ENCODE assay signal across 20 mouse cellular contexts in the genomic region with DNA sequence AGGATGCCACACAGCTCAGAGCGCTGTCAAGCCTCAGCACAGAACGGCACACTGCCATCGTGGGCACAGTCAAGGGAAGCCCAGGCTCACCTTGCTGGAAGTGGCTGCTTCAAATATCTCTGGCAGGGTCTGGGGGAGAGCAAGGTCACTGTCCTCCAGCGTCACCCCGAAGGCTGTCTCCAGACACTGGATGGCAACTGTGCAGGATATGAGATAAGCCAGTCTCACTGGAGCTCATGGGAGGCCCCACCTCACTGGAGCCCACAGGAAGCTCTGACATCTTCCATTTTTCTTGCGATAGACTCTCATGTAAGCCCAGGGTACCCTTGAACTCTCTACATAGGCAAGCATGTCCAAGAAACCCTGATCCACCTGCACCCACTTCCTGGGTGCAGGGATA. TPM values are rescaled to one million over a fixed set of nuclear protein-coding genes. Genes with fewer than 3 reads are reported as not detected.
DNase-seq lines count a peak whose midpoint lies in the region; ATAC-seq lines count a peak whose summit lies in the region.
"Had no signal": no experiment of that assay in that cellular context is flagged by ENCODE, and none has a peak within 500 bp of the region (broad histone marks: within the 10 kb centered on the region; RNA-seq: fewer than 3 reads in every experiment).

No protein-coding gene starts in this region.

- peaks cover 98% of the 10 kb centered on the region for H3K36me3 ChIP-seq in megakaryocyte, embryonic 14.5 days (replicated peaks; ENCODE audit: low read length)
- H3K36me3 ChIP-seq in liver, embryonic 12.5 days = peaks cover 75% of the 10 kb centered on the region
- H3K36me3 ChIP-seq in liver, embryonic 16.5 days (ENCODE audit: control insufficient read depth, insufficient read depth) = peaks cover 32% of the 10 kb centered on the region
- peaks cover 56% of the 10 kb centered on the region for H3K36me3 ChIP-seq in midbrain, embryonic 16.5 days (ENCODE audit: control insufficient read depth, insufficient read depth, low read length)

- H3K27ac ChIP-seq in liver, embryonic 12.5 days = peak overlapping the region; percentile 61
- no peak overlapping the region for H3K27ac ChIP-seq in liver, embryonic 16.5 days (ENCODE audit: low read length)
- no peak overlapping the region for H3K27ac ChIP-seq in midbrain, embryonic 16.5 days (ENCODE audit: low read length)
- H3K27ac ChIP-seq: embryonic facial prominence, embryonic 12.5 days; forebrain, embryonic 12.5 days; hindbrain, embryonic 10.5 days; hindbrain, embryonic 15.5 days had no signal

- no peaks in the 10 kb centered on the region for H3K27me3 ChIP-seq in megakaryocyte, embryonic 14.5 days (replicated peaks)
- H3K27me3 ChIP-seq in liver, embryonic 12.5 days (replicated peaks) = no peaks in the 10 kb centered on the region
- no peaks in the 10 kb centered on the region for H3K27me3 ChIP-seq in liver, embryonic 16.5 days (ENCODE audit: control insufficient read depth, insufficient read depth, low read depth, low read length)
- no peaks in the 10 kb centered on the region for H3K27me3 ChIP-seq in midbrain, embryonic 16.5 days (ENCODE audit: control insufficient read depth, insufficient read depth, low read depth, low read length)
- H3K27me3 ChIP-seq: CH12.LX; embryonic facial prominence, embryonic 12.5 days; forebrain, embryonic 12.5 days; heart, embryonic 12.5 days; hindbrain, embryonic 15.5 days had no signal

- no peak for DNase-seq in spleen, adult 12 weeks (ENCODE audit: low spot score)
- no peak for DNase-seq in adrenal gland, postnatal 36 days
- DNase-seq: adrenal gland, adult 2 months; cerebellum, adult 2 months; gastrocnemius, postnatal 14 days had no signal

- 39% methylated on average over 6 of the region's 6 CpGs for WGBS in liver, embryonic 12.5 days (ENCODE audit: insufficient replicate concordance)
- 49% methylated on average over 6 of the region's 6 CpGs for WGBS in liver, embryonic 16.5 days (ENCODE audit: insufficient replicate concordance)
- WGBS in midbrain, embryonic 16.5 days = 98% methylated on average over 6 of the region's 6 CpGs

- 0 out of 2 replicates have a peak overlapping the region, but pooled peaks have one; percentile 32 for H3K9ac ChIP-seq in liver, embryonic 12.5 days
- no peak overlapping the region for H3K9ac ChIP-seq in liver, embryonic 16.5 days (ENCODE audit: low read depth, low read length)
- no peak overlapping the region for H3K9ac ChIP-seq in midbrain, embryonic 16.5 days (ENCODE audit: low read depth, low read length)
- H3K9ac ChIP-seq: embryonic facial prominence, embryonic 12.5 days; forebrain, embryonic 12.5 days; forebrain, postnatal 0 days; heart, embryonic 12.5 days; hindbrain, embryonic 15.5 days had no signal

- H3K4me1 ChIP-seq in megakaryocyte, embryonic 14.5 days = peaks cover 83% of the 10 kb centered on the region
- H3K4me1 ChIP-seq in liver, embryonic 12.5 days = peaks cover 22% of the 10 kb centered on the region
- H3K4me1 ChIP-seq in liver, embryonic 16.5 days (ENCODE audit: control insufficient read depth, low read depth, low read length) = peaks cover 2% of the 10 kb centered on the region; the same call in 1 of the 2 replicates
- H3K4me1 ChIP-seq in midbrain, embryonic 16.5 days (ENCODE audit: control insufficient read depth, insufficient read depth, low read length) = 0 out of 2 replicates have a peak, but pooled peaks cover 2% of the 10 kb centered on the region
- H3K4me1 ChIP-seq: embryonic facial prominence, embryonic 12.5 days; forebrain, embryonic 12.5 days; hindbrain, embryonic 15.5 days had no signal

- H3K9me3 ChIP-seq in megakaryocyte, embryonic 14.5 days = no peaks in the 10 kb centered on the region
- H3K9me3 ChIP-seq in liver, embryonic 12.5 days (replicated peaks) = no peaks in the 10 kb centered on the region
- H3K9me3 ChIP-seq in liver, embryonic 16.5 days (replicated peaks; ENCODE audit: control insufficient read depth, low read length) = no peaks in the 10 kb centered on the region
- no peaks in the 10 kb centered on the region for H3K9me3 ChIP-seq in midbrain, embryonic 16.5 days (replicated peaks; ENCODE audit: control insufficient read depth, low read length, poor library complexity, severe bottlenecking)
- H3K9me3 ChIP-seq: embryonic facial prominence, embryonic 12.5 days; forebrain, embryonic 12.5 days; heart, embryonic 12.5 days; hindbrain, embryonic 10.5 days; hindbrain, embryonic 15.5 days had no signal

- no peak for ATAC-seq in megakaryocyte, adult 5-6 weeks (ENCODE audit: poor library complexity, severe bottlenecking)
- peak; percentile 70 for ATAC-seq in liver, embryonic 12.5 days
- peak; percentile 41; the same call in 1 of the 2 replicates for ATAC-seq in liver, embryonic 16.5 days (ENCODE audit: low read depth)
- ATAC-seq in midbrain, embryonic 16.5 days = no peak
- no peak for ATAC-seq in erythroblast, adult 5-6 weeks (replicated peaks; ENCODE audit: low FRiP score, poor library complexity, severe bottlenecking)

- peak overlapping the region; percentile 4; the same call in 1 of the 2 replicates for H3K4me2 ChIP-seq in liver, embryonic 12.5 days
- H3K4me2 ChIP-seq in liver, embryonic 16.5 days (ENCODE audit: low read depth, low read length) = no peak overlapping the region
- no peak overlapping the region for H3K4me2 ChIP-seq in midbrain, embryonic 16.5 days (ENCODE audit: low read length)
- H3K4me2 ChIP-seq: embryonic facial prominence, embryonic 12.5 days; forebrain, embryonic 12.5 days; heart, embryonic 12.5 days; hindbrain, embryonic 15.5 days had no signal

- peak overlapping the region; percentile 86 for H3K4me3 ChIP-seq in megakaryocyte, embryonic 14.5 days (replicated peaks)
- H3K4me3 ChIP-seq in liver, embryonic 12.5 days = no peak overlapping the region
- no peak overlapping the region for H3K4me3 ChIP-seq in liver, embryonic 16.5 days (ENCODE audit: low read depth, low read length)
- no peak overlapping the region for H3K4me3 ChIP-seq in midbrain, embryonic 16.5 days (ENCODE audit: low read depth, low read length)
- H3K4me3 ChIP-seq: embryonic facial prominence, embryonic 12.5 days; forebrain, embryonic 12.5 days; heart, embryonic 12.5 days; hindbrain, embryonic 10.5 days; hindbrain, embryonic 15.5 days had no signal

RNA-seq across cellular contexts. Expression of gene Sgta, which starts 8.8 kb away (rescaled TPM):
- 262 and 632 TPM in 2 replicates for polyA plus RNA-seq in megakaryocyte, embryonic 14.5 days (2012; ENCODE audit: insufficient read depth, low replicate concordance)
- total RNA-seq in megakaryocyte, adult 5-6 weeks (2015) = 30.3 and 30.7 TPM in 2 replicates
- 33.3 and 38.7 TPM in 2 replicates for total RNA-seq in megakaryocyte, adult 5-6 weeks (2017)
- polyA plus RNA-seq in liver, embryonic 12.5 days (2016; fragmentation: Nextera tagmentation; extraction: Ambion mirVana) = 89.2 and 91.3 TPM in 2 replicates
- 55.3 and 57.3 TPM in 2 replicates for polyA plus RNA-seq in liver, embryonic 16.5 days (2015; fragmentation: Nextera tagmentation; extraction: Ambion mirVana)
- polyA plus RNA-seq in midbrain, embryonic 16.5 days (2015; fragmentation: Nextera tagmentation; extraction: Ambion mirVana) = 324 and 340 TPM in 2 replicates
- 100 to 1,000 TPM; 223 to 227 TPM for total RNA-seq in adrenal gland, postnatal 36 days (2021)
- 6.7 and 20.3 TPM in 2 replicates for total RNA-seq in erythroblast, adult 5-6 weeks (2015; ENCODE audit: low replicate concordance)
- total RNA-seq in erythroblast, adult 5-6 weeks (2017; ENCODE audit: low replicate concordance) = 14.8 and 18.1 TPM in 2 replicates

RNA-seq across cellular contexts. Expression of gene Slc39a3, which starts 13.9 kb away (rescaled TPM):
- polyA plus RNA-seq in megakaryocyte, embryonic 14.5 days (2012; ENCODE audit: insufficient read depth, low replicate concordance) = 1.9 and 7.5 TPM in 2 replicates
- total RNA-seq in megakaryocyte, adult 5-6 weeks (2015) = 3.9 and 6.0 TPM in 2 replicates
- 6.2 and 10.2 TPM in 2 replicates for total RNA-seq in megakaryocyte, adult 5-6 weeks (2017)
- 7.1 and 7.9 TPM in 2 replicates for polyA plus RNA-seq in liver, embryonic 12.5 days (2016; fragmentation: Nextera tagmentation; extraction: Ambion mirVana)
- polyA plus RNA-seq in liver, embryonic 16.5 days (2015; fragmentation: Nextera tagmentation; extraction: Ambion mirVana) = 5.5 TPM in 2 replicates
- polyA plus RNA-seq in midbrain, embryonic 16.5 days (2015; fragmentation: Nextera tagmentation; extraction: Ambion mirVana) = 52.8 and 55.7 TPM in 2 replicates
- 10 to 100 TPM; 33.2 to 68.5 TPM for total RNA-seq in adrenal gland, postnatal 36 days (2021)
- total RNA-seq in erythroblast, adult 5-6 weeks (2015; ENCODE audit: low replicate concordance) = 2.1 and 2.5 TPM in 2 replicates
- total RNA-seq in erythroblast, adult 5-6 weeks (2017; ENCODE audit: low replicate concordance) = 2.7 and 3.8 TPM in 2 replicates

RNA-seq across cellular contexts. Expression of gene Thop1, which starts 18.7 kb away (rescaled TPM):
- polyA plus RNA-seq in megakaryocyte, embryonic 14.5 days (2012; ENCODE audit: insufficient read depth, low replicate concordance) = 62.3 and 65.0 TPM in 2 replicates
- total RNA-seq in megakaryocyte, adult 5-6 weeks (2015) = 0.82 and 1.5 TPM in 2 replicates
- total RNA-seq in megakaryocyte, adult 5-6 weeks (2017) = 3.4 and 4.3 TPM in 2 replicates
- polyA plus RNA-seq in liver, embryonic 12.5 days (2016; fragmentation: Nextera tagmentation; extraction: Ambion mirVana) = 48.5 and 50.8 TPM in 2 replicates
- 15.5 and 16.6 TPM in 2 replicates for polyA plus RNA-seq in liver, embryonic 16.5 days (2015; fragmentation: Nextera tagmentation; extraction: Ambion mirVana)
- polyA plus RNA-seq in midbrain, embryonic 16.5 days (2015; fragmentation: Nextera tagmentation; extraction: Ambion mirVana) = 47.3 and 51.6 TPM in 2 replicates
- 10 to 100 TPM; 51.5 to 56.6 TPM for total RNA-seq in adrenal gland, postnatal 36 days (2021)
- 1.9 TPM in 1 of 2 replicates, not detected in the other for total RNA-seq in erythroblast, adult 5-6 weeks (2015; ENCODE audit: low replicate concordance)
- 3.1 and 4.1 TPM in 2 replicates for total RNA-seq in erythroblast, adult 5-6 weeks (2017; ENCODE audit: low replicate concordance)

RNA-seq across cellular contexts. Expression of gene Diras1, which starts 25.7 kb away (rescaled TPM):
- 0.06 TPM in 1 of 2 replicates, not detected in the other for polyA plus RNA-seq in megakaryocyte, embryonic 14.5 days (2012; ENCODE audit: insufficient read depth, low replicate concordance)
- not detected in 2 replicates for total RNA-seq in megakaryocyte, adult 5-6 weeks (2015)
- 0.20 TPM in 1 of 2 replicates, not detected in the other for total RNA-seq in megakaryocyte, adult 5-6 weeks (2017)
- not detected in 2 replicates for polyA plus RNA-seq in liver, embryonic 12.5 days (2016; fragmentation: Nextera tagmentation; extraction: Ambion mirVana)
- polyA plus RNA-seq in liver, embryonic 16.5 days (2015; fragmentation: Nextera tagmentation; extraction: Ambion mirVana) = not detected in 2 replicates
- polyA plus RNA-seq in midbrain, embryonic 16.5 days (2015; fragmentation: Nextera tagmentation; extraction: Ambion mirVana) = 71.7 and 88.1 TPM in 2 replicates
- 1 to 10 TPM; 1.2 to 1.5 TPM for total RNA-seq in adrenal gland, postnatal 36 days (2021)
- not detected in 2 replicates for total RNA-seq in erythroblast, adult 5-6 weeks (2015; ENCODE audit: low replicate concordance)
- total RNA-seq in erythroblast, adult 5-6 weeks (2017; ENCODE audit: low replicate concordance) = not detected in 2 replicates
- total RNA-seq: CH12.LX; heart, postnatal 25 days had no signal
- polyA plus RNA-seq: gonadal fat pad, adult 2 months; heart, embryonic 12.5 days had no signal

RNA-seq across cellular contexts. Expression of gene Gng7, which starts 36.4 kb away (rescaled TPM):
- 0.41 and 1.1 TPM in 2 replicates for polyA plus RNA-seq in megakaryocyte, embryonic 14.5 days (2012; ENCODE audit: insufficient read depth, low replicate concordance)
- 0.11 TPM in 1 of 2 replicates, not detected in the other for total RNA-seq in megakaryocyte, adult 5-6 weeks (2015)
- total RNA-seq in megakaryocyte, adult 5-6 weeks (2017) = 0.26 TPM in 1 of 2 replicates, not detected in the other
- polyA plus RNA-seq in liver, embryonic 12.5 days (2016; fragmentation: Nextera tagmentation; extraction: Ambion mirVana) = 0.80 and 0.81 TPM in 2 replicates
- polyA plus RNA-seq in liver, embryonic 16.5 days (2015; fragmentation: Nextera tagmentation; extraction: Ambion mirVana) = 0.36 and 0.44 TPM in 2 replicates
- 21.5 and 25.6 TPM in 2 replicates for polyA plus RNA-seq in midbrain, embryonic 16.5 days (2015; fragmentation: Nextera tagmentation; extraction: Ambion mirVana)
- total RNA-seq in adrenal gland, postnatal 36 days (2021) = 1 to 10 TPM; 6.4 to 6.7 TPM
- not detected in 2 replicates for total RNA-seq in erythroblast, adult 5-6 weeks (2015; ENCODE audit: low replicate concordance)
- not detected in 2 replicates for total RNA-seq in erythroblast, adult 5-6 weeks (2017; ENCODE audit: low replicate concordance)

Comparison
In these comparisons a context has a peak if more than half of its experiments do, and no peak if none do; other contexts are left out.
1. ATAC-seq: peak in liver, embryonic 12.5 days (single experiment) and liver, embryonic 16.5 days (single experiment); none in megakaryocyte, adult 5-6 weeks (single experiment), midbrain, embryonic 16.5 days (single experiment) and erythroblast, adult 5-6 weeks (single experiment).